Mouse (Mus musculus) heart, adult 2 months (tissue): ENCODE measurements around the gene Apba2. TPM values are rescaled to one million over a fixed set of nuclear protein-coding genes. Genes with fewer than 3 reads are reported as not detected.

ENCODE experiments used
- DNase-seq, 2 experiments: peaks; one replicate each; pipeline ENCODE4 v3.0.0; 2021
- H3K27ac ChIP-seq: fragments of 200-600 bp; 2 replicates; pipeline ENCODE4 v1.8.1; 2022
- H3K27me3 ChIP-seq: fragments of 200-500 bp; 2 replicates; pipeline ENCODE4 v1.6.1; 2012; ENCODE audit warnings: mild to moderate bottlenecking, low read length, inconsistent platforms, mixed read lengths; ENCODE audit not compliant: control insufficient read depth, insufficient read depth
- H3K36me3 ChIP-seq: fragments of 200-500 bp; 2 replicates; pipeline ENCODE4 v1.6.1; 2012; ENCODE audit warnings: low read length, inconsistent platforms; ENCODE audit not compliant: control insufficient read depth, insufficient read depth
- H3K4me1 ChIP-seq: fragments of 200-500 bp; 2 replicates; pipeline ENCODE4 v1.6.1; 2011; ENCODE audit warnings: low read length; ENCODE audit not compliant: control insufficient read depth, insufficient read depth
- H3K4me3 ChIP-seq: fragments of 200-600 bp; 2 replicates; pipeline ENCODE4 v1.8.1; 2022
- H3K79me2 ChIP-seq: fragments of 200-500 bp; replicated peaks from 2 replicates; pipeline ENCODE4 v1.6.1; 2012; ENCODE audit warnings: mild to moderate bottlenecking, inconsistent platforms, low read length, moderate library complexity, mixed read lengths; ENCODE audit not compliant: control insufficient read depth, insufficient read depth
- H3K9ac ChIP-seq: fragments of 200-500 bp; 2 replicates; pipeline ENCODE4 v1.6.1; 2012; ENCODE audit warnings: low read depth, mild to moderate bottlenecking, control low read depth, inconsistent platforms, low read length, mixed read lengths
- CTCF ChIP-seq: fragments of 200-600 bp; IDR thresholded peaks from 2 replicates; pipeline ENCODE4 v1.8.1; 2022; ENCODE audit warnings: antibody characterized with exemption, mild to moderate bottlenecking, moderate library complexity
- EP300 ChIP-seq: fragments of 200-500 bp; IDR thresholded peaks from 2 replicates; pipeline ENCODE4 v1.6.1; 2011; ENCODE audit warnings: low read depth, low read length, control low read depth; ENCODE audit not compliant: insufficient read depth
- POLR2A ChIP-seq: fragments of 200-500 bp; IDR thresholded peaks from 2 replicates; pipeline ENCODE4 v1.6.1; 2011; ENCODE audit warnings: mild to moderate bottlenecking, low read depth, low read length, control low read depth; ENCODE audit not compliant: insufficient read depth
- WGBS: fragments of 180-500 bp; shearing (Covaris S2); methylation state at CpG from one replicate; pipeline ENCODE4 v1.1.7; 2018; 5-methylcytosine and 5-hydroxymethylcytosine counted together
- intact Hi-C: fragments of 180-260 bp; cut with DNase I; formaldehyde crosslinking; loops from one replicate; pipeline ENCODE4 v1.15.1; 2025
- polyA plus RNA-seq: library from polyadenylated mRNA; depleted of rRNA; stranded (reverse); fragments of >200 nt; gene quantifications from 2 replicates; pipeline ENCODE4 v1.2.3, GENCODE M21; 2012
- total RNA-seq, 2 experiments: library from RNA; stranded (reverse); gene quantifications; 2 replicates each; pipeline ENCODE4 v1.2.3; 2021

Gene Apba2
- total and polyA plus RNA-seq, 3 experiments, result 0.68 to 1.2 (median 0.90) TPM

GRCm38 (mm10) chr7:64773465-64773864 lies 272.0 kb downstream of the Apba2 start:
- intact Hi-C loops, result no loop called here
- Histone ChIP-seq H3K4me1 (no peaks in the 10 kb centered on the region), H3K9ac (no peak overlapping the region), H3K79me2 (no peaks in the 10 kb centered on the region), H3K4me3 (no peak overlapping the region), H3K27ac (no peak overlapping the region), H3K27me3 (no peaks in the 10 kb centered on the region), H3K36me3 (no peaks in the 10 kb centered on the region)
- DNase-seq, result no peak
- WGBS, result 39% methylated on average over 10 of the region's 10 CpGs
- no peak for TF ChIP-seq EP300
- TF ChIP-seq CTCF, result no peak
- TF ChIP-seq POLR2A, result no peak

- Histone ChIP-seq H3K4me1 (no peaks in the 10 kb centered on the region), H3K79me2 (no peaks in the 10 kb centered on the region), H3K4me3 (no peak overlapping the region), H3K27ac (no peak overlapping the region), H3K27me3 (no peaks in the 10 kb centered on the region), H3K9ac (no peak overlapping the region), H3K36me3 (no peaks in the 10 kb centered on the region)
- intact Hi-C loops, result no loop called here
- WGBS, result 76% methylated on average over 13 of the region's 13 CpGs
- TF ChIP-seq CTCF, result no peak
- no peak for TF ChIP-seq EP300
- TF ChIP-seq POLR2A, result no peak
- DNase-seq, result no peak
These were observed 275.4 kb downstream of the Apba2 start for GRCm38 (mm10) chr7:64776708-64777489.

GRCm38 (mm10) chr7:64779501-64779900 lies 278.0 kb downstream of the Apba2 start:
- no peak for TF ChIP-seq CTCF
- TF ChIP-seq EP300, result no peak
- no peak for TF ChIP-seq POLR2A
- no peaks in the 10 kb centered on the region for H3K36me3 ChIP-seq
- no peak overlapping the region for H3K9ac ChIP-seq
- H3K4me3 ChIP-seq, result no peak overlapping the region
- no peaks in the 10 kb centered on the region for H3K27me3 ChIP-seq
- H3K4me1 ChIP-seq, result no peaks in the 10 kb centered on the region
- DNase-seq, result no peak
- WGBS, result 62% methylated on average over 4 of the region's 4 CpGs
- intact Hi-C loops, result no loop called here
- no peaks in the 10 kb centered on the region for H3K79me2 ChIP-seq
- no peak overlapping the region for H3K27ac ChIP-seq

GRCm38 (mm10) chr7:64785040-64785439 lies 283.5 kb downstream of the Apba2 start:
- DNase-seq, result no peak
- Histone ChIP-seq H3K9ac (no peak overlapping the region), H3K27ac (no peak overlapping the region), H3K27me3 (no peaks in the 10 kb centered on the region), H3K4me3 (no peak overlapping the region), H3K79me2 (no peaks in the 10 kb centered on the region), H3K36me3 (no peaks in the 10 kb centered on the region), H3K4me1 (no peaks in the 10 kb centered on the region)
- intact Hi-C loops, result no loop called here
- 73% methylated on average over 3 of the region's 3 CpGs for WGBS
- TF ChIP-seq CTCF (no peak), EP300 (no peak), POLR2A (no peak)

GRCm38 (mm10) chr7:64791145-64791544 lies 289.6 kb downstream of the Apba2 start:
- H3K4me1 ChIP-seq, result peaks cover 2% of the 10 kb centered on the region; the same call in 1 of the 2 replicates
- DNase-seq, result no peak
- H3K27me3 ChIP-seq, result no peaks in the 10 kb centered on the region
- H3K9ac ChIP-seq, result no peak overlapping the region
- no peak for TF ChIP-seq EP300
- TF ChIP-seq POLR2A, result no peak
- TF ChIP-seq CTCF, result no peak
- H3K4me3 ChIP-seq, result no peak overlapping the region
- H3K79me2 ChIP-seq, result no peaks in the 10 kb centered on the region
- intact Hi-C loops, result no loop called here
- no peaks in the 10 kb centered on the region for H3K36me3 ChIP-seq
- 65% methylated on average over 9 of the region's 9 CpGs for WGBS
- H3K27ac ChIP-seq, result no peak overlapping the region

- H3K4me1 ChIP-seq, result peaks cover 2% of the 10 kb centered on the region; the same call in 1 of the 2 replicates
- intact Hi-C loops, result no loop called here
- no peaks in the 10 kb centered on the region for H3K27me3 ChIP-seq
- H3K9ac ChIP-seq, result no peak overlapping the region
- no peaks in the 10 kb centered on the region for H3K36me3 ChIP-seq
- H3K4me3 ChIP-seq, result no peak overlapping the region
- no peaks in the 10 kb centered on the region for H3K79me2 ChIP-seq
- H3K27ac ChIP-seq, result no peak overlapping the region
- DNase-seq, result peak; percentile 30 to 40
- 34% methylated on average over 8 of the region's 8 CpGs for WGBS
- no peak for TF ChIP-seq POLR2A
- TF ChIP-seq EP300, result no peak
- no peak for TF ChIP-seq CTCF
These were observed 290.5 kb downstream of the Apba2 start for GRCm38 (mm10) chr7:64792031-64792430.
